Mouse (Mus musculus) forelimb bud, embryonic 11.5 days (tissue): ENCODE data around the gene Twf2.
"Not testable (repeated sequence)": the region's sequence is repeated elsewhere in the genome, so short reads cannot be mapped to it uniquely, and the experiment has no call there.

ENCODE experiments used
- DNase-seq: peaks from one replicate; pipeline ENCODE4 v3.0.0-alpha.2; 2012; ENCODE audit warnings: low read depth, low spot score

Gene Twf2

DNA sequence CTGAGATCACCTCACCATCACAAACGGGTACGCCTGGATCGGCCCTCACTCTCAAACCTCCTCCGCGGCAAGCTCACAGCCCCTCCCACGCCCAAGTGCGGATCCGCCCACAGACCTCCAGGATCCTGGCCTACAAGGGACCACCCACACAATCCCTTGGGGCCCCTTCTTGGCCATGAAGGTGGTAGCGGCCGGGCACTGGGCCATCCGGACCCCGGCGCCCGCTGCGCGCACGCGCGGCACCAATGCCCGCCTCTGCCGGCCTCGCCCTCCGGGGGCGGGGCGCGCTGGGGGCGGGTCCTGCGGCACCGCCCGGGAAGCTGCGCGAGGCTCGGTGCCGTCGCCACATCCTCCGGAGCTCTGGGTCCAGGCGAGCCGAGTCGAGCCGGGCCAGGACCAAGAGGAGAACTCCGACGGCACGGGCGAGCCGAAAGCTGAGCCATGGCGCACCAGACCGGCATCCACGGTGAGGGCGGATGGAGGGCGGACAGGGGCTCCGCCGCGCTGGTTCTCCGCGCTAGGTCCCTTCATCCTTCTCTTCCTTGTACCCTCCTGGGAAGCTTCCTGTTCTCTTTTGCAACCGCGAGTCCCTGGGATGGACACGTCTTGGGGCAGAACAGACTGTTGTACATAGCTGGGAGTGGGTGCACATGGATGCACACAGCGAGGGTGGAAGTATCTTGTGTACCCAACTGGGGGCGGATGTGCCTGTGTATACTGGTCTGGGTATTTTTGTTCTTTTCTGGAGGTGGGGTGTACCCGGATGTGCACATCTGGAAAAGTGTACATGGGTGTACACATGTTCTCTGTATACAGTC, at the start of gene Twf2:
TSS of gene Twf2 (plus strand) at position 290 of the 818 bp plus-strand sequence.
- peak; percentile 94 for DNase-seq

DNA sequence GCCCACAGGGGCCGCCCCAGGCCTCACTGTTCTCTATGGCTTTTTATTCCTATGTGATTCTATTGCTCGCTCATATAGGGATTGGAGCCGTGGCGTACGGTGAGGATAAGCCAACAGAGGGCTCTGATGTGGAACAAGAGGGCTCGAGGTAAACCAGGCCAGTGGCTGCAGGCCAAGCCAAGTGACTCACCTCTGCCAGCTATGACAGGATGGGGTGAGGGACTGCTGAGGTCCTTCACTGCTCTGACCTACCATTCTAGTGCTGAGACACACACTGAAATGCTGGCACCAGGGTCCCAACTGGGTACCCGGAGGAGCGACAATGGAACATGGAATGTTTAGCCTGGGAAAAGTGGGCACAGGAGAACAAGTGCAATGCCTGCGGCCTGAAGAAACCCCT, 48.8 kb upstream of the Twf2 start:
- DNase-seq, result no peak

DNA sequence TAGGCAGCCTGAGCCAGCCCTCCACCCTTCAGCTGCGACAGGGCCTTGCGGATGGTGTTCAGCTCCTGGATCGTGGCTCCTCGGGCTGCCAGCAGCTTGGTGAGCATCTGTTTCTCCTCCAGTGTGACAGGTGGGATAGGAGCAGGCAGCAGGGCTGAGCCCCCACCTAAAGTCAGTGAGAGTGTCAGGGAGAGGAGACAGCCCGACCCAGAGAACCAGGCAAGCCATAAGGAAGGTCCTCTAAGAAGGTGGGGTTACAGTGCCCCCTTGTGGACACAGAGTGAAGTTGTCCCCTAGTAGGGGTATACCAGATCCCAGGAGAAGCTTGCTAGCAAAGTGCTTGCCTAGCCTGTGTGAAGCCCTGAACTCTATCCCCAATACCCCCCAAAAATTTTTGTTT, 46.5 kb upstream of the Twf2 start:
- peak; percentile 79 for DNase-seq

DNA sequence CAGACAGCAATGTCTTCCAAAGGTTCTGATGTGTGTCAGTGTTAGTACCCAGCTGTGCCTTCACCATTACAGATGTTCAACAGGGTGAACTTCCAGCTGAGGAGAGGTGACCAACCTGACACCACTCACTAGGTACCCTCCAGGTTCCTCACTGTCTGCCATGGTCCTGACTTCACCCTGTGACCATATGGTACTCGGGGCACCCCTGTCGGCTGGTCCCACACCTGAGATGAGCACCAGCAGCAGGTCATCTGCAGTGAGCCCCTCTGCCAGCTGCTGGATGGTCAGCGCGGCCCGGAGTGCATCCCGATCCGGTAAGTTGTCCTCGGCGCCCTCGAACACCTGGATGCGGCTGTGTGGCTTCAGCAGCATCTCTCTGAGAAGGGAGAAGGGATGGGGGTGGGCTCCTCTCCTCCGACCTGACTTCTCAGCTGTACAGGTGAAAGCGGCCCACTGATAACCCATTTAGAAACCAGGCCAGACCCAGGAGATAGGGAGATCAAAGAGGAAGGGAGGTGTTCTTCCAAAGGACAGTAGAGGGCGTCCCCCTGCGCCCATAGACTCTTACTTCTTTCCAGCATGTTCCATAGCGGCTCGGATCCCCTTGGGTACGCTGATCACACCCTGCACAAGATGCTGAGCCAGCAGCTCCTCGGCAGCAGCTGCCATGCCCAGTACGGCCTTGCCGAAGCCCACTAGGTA, 45.8 kb upstream of the Twf2 start:
- DNase-seq, result no peak

DNA sequence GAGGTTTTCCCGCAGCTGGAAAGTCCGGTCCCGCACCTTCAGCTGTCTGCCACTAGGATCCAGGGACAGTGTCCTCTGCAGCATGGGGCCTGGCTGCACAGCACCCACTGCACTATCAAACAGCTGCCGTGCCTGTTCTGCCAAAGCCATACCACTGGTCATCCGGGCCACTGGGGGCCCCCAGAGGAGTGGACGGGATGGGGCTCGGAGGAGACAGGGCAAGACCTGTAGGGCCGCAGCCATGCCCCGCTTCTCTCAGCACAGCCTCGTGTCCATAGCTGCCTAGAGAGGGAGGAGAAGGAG, 45.3 kb upstream of the Twf2 start:
- no peak for DNase-seq

DNA sequence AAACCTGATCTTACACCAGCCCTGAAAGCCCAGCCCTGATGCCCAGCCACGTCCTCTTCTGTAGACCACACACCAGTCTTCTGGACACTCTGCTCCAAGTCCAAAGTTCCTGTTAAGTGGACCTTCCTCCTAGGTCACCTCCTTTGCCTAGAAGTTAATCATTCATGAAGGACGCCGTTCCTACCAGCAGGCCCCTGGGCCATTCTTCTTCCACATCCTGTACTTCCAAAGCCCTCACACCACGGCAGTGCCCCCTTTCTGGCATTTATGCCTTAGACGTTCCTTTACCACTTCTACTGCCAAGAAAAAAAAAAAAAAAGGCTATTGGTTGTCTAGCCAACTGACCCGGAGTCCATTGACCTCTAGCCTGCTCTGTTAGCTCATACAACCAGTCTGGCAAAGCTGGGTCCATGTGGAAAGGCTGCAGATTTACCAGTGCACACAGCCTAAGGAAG, 44.8 kb upstream of the Twf2 start, which contains the start of gene Glyctk:
TSS of gene Glyctk (minus strand) at position 102 of the 455 bp plus-strand sequence.
- DNase-seq, result no peak

DNA sequence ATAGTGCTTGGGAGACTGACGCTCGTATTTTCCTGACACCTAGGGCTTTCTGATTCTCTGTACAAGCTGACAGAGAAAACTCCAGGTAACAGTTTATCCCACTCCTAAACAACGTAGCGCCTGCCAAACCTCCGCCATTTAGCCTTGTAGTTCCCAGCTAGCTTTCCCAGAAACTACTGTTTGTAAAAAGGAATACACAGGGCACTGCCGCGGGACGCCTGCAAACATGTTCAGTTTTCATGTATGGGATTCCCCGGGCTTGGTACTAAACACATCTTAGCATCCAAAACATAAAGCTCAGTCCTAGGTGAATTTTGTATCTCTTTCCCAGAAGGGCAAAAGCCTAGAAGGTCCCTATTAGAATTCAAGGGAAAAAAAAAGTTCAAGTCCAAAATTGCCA, 43.7 kb upstream of the Twf2 start:
- DNase-seq, result no peak

DNA sequence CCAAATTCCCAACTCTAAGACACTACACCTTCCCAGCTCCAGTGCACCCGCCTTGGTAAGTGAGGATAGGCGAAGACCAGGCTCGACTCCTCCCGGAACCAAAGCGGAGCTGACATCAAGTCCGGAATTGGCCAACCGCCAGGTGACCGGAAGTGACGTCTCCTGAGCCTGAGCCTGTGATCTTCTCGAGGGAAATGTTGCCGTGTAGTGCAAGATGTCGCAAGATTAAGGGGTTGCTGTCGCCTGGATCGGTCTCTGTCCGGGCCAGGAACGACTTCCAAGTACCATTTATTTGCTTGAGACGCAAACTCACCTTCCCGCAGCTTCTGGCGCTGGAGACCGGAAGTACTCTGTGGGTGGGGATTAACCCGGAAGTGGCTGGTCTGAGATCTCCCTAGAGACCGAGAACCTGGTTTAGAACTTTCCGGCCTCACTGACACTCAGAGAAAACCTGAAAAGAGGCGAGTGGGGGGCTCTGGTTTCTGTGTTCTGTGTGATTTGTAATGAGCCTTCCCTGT, 43.1 kb upstream of the Twf2 start:
- peak; percentile 92 for DNase-seq

DNA sequence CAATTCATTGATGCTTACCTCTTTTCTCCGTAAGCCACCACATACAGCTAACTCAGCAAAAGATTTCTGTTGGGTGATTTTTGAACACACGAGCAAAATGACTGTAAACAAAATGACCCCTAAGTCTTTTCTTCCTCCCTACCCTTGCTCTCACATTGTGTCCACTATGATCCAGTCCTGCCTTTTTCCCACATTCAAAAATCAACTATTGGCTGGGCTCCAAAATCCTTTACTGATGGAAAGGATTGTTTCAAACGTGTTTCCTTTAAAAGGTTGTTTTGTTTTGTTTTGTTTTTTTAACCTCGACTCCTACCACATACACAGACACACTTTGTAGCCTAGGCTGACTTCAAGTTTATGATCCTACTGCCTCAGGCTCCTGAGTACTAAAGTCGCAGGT, 42.5 kb upstream of the Twf2 start:
- no peak for DNase-seq

DNA sequence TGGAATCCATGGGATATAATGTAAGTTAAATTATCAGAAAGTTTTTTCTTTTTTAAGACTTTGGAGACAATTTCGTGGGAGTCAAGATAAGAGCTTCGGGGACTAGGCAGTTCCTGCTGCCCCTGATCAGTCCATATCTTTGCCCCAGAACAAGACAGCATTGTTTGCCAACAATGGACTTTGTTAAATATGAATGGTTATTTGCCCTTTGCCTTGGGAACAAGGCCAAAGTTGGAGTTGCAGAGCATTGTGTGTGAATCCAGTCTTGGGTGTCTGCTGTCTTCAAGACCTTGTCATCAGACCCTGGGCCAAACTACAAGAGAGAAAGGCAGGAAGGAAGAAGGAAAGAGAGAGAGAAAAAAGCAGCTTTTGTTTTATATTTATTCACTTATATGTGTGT, 36.2 kb upstream of the Twf2 start:
- DNase-seq, result no peak

DNA sequence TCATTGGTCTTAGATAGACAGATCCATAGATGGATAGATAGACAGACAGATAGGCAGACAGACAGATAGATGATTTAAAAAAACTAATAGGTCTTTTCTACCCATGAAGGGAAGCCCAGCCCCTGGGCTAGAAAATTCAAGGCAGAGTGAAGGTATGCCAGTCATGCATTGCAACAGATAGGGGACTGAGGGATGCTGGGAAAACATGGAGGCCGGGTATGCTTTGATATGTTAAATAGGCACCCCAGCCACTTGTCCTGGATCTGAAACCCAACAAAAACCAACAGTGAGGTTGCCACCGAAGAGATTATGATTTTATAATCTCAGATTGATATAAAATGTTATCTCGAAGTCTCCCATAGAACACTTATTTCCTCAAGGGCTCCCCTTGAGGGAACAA, 35.7 kb upstream of the Twf2 start:
- DNase-seq, result no peak

DNA sequence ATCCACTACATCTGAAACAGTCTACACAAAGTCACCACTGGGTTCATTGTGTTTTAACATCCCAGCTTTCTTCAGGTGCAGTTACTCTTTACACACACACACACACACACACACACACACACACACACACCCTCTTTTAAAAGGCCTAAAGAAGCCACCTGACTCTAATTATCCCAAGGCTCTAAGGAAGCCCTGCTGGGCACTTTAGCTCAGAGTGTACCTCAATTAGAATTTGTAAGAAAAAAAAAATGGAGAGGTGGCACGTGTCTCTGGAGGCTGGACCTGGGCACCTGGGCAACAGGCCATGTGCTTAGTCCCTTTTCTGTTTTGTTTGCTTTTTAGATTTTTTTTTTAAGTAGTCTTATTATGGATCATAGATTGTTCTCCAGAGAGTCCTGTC, 35.2 kb upstream of the Twf2 start:
- DNase-seq, result peak; percentile 68

DNA sequence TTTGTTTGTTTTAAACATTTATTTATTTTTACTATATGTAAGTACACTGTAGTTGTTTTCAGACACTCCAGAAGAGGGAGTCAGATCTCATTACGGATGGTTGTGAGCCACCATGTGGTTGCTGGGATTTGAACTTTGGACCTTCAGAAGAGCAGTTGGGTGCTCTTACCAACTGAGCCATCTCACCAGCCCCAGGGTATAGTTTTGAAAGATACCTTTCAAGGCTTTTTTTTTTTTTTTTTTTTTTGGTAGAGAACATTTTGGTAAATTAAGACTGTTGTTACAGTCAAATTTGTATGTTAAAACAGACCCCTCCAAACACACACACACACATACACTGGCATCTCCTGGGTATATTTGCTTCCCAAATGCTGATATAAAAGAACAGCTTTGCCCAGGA, 33.9 kb upstream of the Twf2 start:
- not testable (repeated sequence) for DNase-seq

DNA sequence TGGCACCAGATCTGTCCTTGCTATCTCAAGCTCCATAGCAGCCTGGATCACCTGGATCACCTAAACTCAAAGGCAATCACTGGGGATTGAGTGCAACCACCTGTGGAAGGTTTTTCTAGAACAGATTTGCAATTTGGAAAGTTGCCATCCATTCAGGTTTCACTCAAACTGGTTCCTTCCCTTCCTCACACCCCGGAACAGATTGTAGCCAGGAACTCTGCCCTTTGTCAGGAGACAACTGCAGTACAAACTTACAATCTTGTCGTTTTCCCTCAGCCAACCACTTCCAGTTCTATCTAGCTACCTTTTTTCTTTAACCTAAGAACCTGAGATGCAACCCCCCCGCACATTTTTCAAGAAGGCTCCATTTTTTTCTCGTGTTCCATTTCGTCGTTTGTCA, 33.0 kb upstream of the Twf2 start:
- DNase-seq, result no peak

DNA sequence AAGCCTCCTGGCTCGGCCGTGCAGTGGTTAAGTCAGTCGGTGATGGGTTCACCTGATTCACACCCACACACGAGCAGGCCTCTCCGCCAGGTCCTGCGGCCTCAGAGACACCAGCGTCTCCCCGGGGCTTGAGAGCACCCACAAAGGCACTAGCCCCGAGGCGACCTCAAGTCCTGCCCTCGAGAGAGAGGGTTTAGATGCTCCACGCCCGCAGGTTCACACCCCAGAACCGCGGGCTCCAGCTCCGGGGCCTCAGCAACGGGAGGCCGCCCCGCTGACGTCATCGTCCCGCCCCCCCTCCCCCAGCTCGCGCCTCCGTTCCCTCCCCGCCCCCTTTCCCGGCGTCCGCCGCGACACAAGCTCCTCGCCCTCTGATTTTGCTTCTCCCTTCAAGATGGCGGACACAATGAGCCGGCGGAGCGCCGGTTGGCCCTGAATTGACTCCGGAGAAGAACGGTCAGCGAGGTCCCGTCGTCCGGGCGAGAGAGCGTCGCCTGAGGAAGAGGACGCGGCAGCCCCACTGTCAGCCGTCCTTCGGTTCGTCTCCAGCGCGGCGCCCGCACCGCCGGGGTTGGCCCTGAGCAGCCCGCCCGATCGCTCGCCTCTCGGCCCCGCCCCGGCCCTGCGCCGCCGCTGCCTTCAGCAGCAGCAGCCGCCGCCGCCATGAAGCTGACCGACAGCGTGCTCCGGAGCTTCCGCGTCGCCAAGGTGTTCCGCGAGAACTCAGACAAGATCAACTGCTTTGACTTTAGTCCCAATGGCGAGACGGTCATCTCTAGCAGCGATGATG, 32.2 kb upstream of the Twf2 start, which contains the start of gene Wdr82:
TSS of gene Wdr82 (plus strand) at position 373 of the 790 bp plus-strand sequence.
- peak; percentile 88 for DNase-seq

DNA sequence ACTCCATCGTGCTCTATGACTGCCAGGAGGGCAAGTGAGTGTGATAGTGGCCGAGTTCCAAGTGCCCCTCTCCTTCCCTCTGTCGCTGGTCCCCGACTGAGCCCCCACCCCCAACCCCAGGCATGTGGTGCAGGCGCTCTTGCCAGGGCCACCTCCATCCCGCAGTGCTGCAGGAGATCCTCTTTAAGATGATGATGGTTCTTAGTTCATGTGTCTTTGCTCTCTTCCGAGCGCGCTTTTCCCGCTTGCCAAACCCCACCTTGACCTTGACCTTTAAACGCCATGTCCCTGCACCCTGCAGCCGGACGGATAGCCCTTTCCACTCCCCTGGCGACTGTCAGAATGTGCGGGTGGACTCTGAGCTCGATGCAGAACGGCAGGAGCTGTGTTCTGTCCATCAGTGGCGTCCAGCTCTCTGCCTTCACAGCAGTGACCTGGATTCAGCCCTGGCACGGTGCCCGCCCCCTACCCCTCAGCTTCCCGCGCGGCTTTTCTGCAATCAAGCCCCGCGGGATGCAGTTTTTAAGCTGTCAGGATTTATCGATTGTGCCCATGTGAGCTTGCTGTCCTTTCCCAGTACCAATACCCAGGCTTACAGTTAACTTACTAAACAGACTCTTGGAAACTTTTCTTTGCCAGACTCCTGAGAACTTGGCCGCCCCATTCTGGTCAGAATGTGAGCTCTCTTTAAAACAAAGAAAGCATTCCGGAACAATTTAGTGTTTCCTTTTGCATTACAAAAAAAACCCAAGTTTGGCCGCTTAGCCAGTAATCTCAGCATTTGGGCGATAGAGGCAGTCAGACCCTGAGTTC, 31.4 kb upstream of the Twf2 start:
- DNase-seq, result peak; percentile 42

DNA sequence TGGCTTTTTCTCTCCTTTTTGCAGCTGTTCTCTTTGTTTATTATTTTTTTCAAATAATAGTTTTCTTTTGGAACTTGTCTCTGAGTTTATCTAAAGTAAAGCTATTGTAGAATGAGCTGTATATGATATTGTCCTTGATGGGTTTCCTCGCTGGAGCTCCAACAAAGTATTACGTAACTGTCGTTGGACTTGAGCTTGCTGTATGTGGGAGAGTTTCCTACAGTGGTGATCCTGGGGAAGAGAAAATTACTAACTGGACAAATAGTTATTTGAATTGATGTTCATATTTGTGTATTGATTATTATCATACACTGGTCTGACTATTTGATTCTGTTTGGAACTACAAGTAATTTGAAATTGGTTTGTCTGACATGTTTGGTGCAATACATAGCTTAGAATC, 30.4 kb upstream of the Twf2 start:
- no peak for DNase-seq

DNA sequence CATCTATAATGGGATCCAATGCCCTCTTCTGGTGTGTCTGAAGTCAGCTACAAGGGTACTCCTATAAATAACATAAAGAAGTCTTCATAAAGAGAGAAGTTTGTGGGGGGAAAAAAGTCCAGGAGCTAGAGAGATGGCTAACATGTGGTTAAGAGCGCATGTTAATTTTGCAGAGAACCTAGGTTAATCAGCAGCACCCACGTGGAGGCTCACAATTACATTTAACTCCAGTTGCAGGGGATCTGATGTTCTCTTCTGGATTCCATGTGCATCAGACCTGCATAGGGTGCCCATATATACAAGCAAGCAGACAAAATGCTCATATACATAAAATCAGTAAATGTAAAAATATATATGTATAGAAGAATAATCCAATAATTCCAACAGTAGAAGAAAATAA, 29.5 kb upstream of the Twf2 start:
- DNase-seq, result no peak

DNA sequence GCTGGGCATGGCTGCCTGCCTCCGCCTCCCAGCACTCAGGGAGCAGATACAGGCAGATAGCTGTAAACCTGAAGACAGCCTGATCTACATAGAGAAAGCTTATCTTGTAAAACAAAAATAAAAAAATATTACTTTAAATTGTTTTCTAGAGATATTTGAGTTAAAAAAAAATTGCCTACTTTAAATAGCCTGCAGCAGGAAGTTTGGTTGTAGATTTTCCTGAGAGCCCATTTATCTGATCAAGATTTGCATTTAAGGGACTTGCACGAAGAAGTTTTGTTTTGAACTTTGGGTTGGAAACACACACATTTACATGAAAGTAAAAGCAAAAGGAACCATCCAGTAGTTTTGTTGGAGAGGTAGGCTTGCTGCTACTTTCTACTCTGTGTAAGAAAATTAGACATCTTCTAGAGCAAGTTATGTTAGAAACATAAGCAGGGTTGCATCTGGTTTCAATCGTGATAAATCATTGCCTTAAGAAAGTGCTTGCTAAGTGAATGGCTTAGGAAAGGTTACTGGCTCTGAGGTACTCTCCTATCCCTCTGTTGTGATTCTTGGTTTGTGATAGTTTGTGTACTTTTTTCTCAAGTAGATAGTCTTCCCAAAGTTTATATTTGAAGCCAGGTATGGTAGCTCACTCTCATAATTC, 27.2 kb upstream of the Twf2 start:
- no peak for DNase-seq

DNA sequence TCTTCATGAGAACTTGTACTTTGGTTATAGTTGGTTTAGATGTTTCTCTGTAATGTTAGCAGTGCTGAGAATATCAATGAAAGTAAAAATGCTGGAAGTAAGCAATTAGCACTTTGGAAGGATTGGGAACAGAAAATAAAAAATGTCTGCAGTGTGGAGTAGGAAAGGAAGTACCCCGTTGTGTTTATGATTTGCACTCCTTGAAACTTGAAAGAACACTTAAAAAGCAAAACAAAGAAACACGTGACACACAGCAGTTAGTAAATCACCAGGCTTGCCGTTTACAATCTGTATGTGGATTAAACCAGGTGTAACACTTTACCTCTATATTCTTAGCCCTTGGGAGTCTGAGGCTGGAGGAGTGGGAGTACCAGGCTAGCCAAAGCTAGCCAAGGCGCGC, 26.1 kb upstream of the Twf2 start:
- peak; percentile 62 for DNase-seq

DNA sequence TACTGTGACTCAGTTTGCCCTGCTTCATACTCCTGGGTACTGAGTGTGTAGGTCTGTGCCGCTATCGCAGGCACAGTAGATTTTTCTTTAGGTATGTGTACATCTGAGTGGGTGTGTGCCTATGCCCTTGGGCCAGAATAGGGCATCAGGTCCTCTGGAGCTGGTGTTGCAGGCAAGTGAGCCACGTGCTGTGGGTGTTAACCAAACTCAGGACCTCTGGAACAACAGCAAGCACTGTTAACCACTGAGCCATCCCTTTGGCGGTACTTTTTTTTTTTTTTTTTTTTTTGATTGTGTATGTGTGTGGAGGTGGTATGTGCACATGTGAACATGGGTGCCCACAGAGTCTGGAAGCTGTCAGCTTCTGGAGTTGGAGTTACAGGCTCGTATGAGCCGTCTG, 25.1 kb upstream of the Twf2 start:
- no peak for DNase-seq
